Mouse (Mus musculus) brain, adult 2 months (tissue): ENCODE measurements at regions not wholly inside any gene's neighbourhood (a gene's known extent, or its start where the extent isn't known, plus 50 kb on each side); places are given as distances from the start of the nearest gene placed in this dataset.

Experiments
- DNase-seq: peaks from one replicate; pipeline ENCODE4 v3.0.0; 2011; ENCODE audit warnings: low read depth, low spot score

DNA sequence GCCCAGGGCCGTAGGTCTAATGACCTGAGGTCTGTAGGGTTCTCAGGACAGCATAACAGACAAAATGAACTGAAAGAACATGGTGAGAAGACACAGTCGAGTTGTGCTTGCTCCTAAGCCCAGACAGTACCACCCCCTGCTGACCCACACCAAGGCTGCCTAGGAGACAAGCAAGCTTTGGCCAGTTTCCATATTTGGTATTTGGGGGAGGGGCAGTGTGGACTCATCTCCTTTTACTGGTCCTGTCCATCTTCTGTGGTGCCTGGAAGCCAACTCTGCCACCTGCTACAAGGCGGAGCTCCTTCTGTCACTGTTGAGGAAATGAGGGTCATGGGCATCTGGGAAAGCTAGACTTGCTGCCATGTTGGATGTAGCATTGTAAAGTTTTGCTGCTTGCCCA, 68.9 kb downstream of the Tex29 start:
- no peak for DNase-seq

- DNase-seq: no peak
Measured at GRCm38 (mm10) chr8:11911639-11912450, 71.6 kb downstream of the Tex29 start.

DNA sequence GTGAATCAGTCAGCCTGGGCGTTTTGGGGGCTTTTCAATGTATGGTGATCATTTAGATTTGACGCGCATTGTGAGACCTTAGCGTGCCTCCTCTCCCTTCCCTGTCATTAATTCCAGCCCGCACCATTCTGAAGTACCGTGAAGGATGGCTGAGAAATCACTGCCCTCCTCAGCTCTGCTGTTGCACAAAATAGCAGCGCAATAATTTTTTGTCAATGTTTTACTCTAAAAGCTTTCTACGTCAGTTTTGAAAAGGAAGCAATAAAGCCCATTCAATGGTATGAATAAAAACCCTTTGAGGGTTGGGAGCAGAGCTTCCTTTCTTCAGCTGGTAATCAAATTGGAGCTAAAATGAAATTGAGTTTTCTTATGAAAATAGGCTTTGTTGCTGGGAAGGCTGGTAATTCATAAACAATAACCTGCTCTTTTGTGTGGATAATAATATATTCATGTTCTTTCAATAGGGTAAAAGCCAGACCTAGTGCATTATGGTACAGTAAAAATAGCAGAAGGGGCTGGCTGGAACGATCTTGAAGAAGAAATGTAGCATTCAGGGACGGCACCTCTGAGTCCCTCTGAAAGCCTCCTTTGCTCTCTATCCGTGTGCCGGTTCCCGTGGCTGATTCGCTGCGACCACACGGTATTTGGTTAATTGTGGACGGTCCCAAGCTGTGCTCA, 72.3 kb downstream of the Tex29 start:
- DNase-seq: no peak

DNA sequence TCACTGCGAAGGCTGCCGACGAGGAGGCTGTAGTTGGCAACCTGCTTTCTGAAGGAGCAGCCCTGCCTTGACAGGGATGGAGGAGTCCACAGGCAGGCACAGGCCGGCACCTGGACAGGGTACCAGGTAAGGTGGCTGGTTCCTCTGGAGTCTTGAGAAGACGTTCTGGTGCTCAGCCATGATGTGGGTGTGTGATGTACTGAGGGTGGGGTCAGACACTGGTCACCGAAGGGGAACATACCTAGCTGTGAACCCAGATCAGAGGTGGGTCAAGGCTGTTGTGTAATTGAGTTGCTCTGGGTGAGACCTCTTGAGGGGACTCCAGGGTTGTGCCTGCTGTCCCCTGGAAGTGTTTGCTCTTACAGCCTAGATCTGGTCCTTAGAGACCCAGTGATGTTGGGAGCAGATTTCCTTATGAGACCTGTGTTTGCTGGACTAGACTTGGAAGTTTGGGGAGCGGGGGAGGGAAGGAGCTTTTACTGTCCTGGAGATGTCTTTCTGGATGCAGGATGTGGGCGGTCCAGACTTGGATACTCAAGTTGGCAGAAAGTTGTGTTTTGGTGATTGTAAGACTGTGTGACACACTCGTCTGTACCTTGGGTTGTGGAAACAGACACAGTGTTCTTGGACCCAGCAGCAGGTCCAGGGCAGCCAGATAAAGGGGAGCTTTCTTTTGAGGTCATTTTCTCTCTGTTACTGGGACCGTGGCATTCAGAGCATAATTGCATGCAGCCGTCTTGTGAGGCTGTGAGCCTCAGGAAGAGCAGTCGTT, 73.0 kb downstream of the Tex29 start:
- DNase-seq: no peak

DNA sequence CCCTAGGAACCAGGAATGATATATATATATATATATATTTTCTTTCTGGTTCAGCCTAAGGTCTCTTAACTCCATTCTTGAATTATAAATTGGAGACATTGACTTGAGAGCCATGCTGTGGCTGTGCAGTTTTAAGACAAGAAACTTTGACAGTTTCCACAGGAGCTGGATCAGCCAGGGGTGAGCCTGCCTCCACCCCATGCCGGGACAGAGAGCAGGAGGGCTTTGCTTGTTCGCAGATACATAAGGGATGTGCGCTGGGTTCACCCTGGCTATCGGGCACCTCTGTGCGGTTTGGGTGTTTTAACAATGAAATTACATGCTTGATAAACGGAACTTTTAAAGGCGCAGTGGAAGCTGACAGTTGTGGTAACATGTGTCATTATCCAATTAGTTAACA, 73.9 kb downstream of the Tex29 start:
- DNase-seq: no peak

DNA sequence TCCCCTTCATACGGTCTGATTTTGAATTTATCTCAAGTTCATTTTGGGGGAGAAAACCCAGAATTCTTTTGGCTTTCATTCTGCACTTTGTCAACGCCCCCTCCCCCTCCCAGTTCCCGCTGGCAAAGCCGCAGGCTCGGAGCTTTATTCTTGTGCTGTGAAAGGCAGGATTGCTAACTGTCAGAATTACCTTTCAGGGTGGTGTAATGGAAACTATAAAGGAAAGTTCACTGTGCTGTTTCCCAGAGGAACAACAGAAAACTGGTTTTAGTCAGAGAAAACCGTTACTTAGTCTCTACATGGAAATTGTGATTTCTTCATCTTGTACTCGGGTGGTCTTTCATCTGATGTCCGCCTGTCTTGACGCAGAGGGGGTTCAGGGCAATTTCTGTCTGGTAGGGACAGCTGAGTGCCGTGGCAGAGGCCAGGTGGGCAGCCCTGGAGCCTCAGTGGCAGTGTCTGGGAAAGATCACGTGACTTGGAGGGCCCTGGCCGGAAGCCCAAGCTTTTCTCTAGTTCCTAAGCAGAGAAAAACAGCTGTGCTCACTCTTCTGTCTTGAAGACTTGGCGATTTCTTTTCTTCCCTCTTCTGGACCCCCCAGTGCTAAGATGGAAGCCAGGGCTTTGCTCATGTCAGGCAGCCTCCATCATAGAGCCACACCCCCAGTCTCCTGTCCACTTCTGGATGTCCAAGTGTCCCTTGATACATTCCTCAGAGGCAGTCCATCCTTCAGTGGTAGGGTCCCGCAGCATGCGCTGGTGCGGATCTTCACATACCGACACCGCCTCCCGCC, 74.6 kb downstream of the Tex29 start:
- DNase-seq: no peak

DNA sequence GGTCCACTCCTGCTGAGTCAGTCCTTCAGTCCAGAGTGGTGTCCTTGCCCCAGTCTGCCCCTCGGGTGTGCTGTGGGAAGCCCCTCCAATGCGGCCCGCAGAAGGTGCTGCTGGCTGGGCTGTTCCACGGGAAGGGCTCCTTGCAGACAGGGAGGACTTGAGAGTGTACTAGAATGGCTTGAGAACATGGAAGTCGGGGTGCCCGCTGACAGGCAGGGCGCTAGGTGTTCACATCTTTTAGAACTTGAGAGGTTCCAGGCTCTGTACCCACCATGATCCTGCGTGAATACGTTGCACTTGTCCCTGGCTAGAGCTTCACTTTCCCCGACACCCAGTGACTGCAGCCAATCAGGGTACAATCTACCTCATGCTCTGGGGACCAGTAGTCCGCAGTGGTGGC, 75.4 kb downstream of the Tex29 start:
- no peak for DNase-seq

DNA sequence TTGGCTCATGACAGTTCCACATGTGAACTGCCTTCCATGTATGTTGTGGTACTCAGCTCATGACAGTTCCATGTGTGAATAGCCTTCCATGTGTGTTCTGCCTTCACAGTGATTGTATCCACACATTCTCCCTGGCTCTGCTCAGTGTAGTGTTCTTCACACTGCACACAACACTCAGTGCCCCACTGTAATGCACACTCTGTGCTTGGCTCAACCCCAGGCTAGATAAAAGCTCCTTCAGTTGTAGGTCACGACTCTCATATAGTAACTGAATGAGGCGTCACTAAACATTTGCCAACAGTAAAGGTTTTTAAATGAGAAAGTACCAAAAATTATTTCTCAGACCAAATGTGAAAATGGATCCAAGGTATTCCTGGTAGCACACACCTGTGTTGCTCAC, 79.6 kb downstream of the Tex29 start:
- no peak for DNase-seq

DNA sequence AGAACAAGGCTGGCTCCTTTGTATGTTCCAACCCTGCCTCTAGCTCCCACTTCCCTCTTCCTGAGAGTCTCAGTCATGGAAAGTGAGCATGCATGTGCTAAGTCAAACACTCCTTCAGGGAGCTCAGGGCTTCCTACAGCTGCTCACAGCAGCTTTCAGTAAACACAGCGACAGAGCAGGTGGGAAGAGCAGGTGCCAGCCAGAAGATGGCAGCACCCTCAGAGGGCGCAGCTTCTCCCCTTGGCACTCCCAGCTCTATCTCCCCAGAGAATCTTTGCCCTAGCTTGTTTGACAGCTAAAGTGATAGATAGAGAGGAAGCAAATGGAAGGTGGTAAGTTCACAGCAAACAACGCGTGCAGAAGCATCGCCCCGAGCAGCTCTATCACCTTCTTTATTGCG, 82.8 kb downstream of the Tex29 start:
- DNase-seq: peak; percentile 31

- DNase-seq: peak; percentile 78
Measured at GRCm38 (mm10) chr8:11924165-11924564, 83.9 kb downstream of the Tex29 start.

DNA sequence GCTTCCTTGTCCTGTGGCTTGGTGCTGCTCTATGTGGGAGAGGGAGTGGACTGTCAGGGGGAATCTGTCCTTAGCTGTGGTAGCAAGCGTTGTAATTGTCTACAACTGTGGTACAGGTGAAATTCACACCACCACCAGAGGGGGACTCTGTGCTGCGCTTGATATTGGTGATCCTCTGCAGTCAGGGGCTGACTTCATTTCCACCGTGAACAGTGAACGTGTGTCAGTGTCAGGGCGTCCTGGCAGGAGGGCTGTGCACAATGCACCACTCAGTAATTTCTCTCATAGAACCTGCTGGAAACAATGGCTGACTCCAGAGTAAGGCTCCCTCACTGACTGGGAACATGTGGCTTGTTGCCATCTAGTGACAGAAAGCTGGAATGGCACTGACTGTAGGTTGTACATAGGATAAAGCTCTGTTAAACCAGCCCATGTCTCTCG, 102.6 kb downstream of the Tex29 start:
- peak; percentile 84 for DNase-seq

DNA sequence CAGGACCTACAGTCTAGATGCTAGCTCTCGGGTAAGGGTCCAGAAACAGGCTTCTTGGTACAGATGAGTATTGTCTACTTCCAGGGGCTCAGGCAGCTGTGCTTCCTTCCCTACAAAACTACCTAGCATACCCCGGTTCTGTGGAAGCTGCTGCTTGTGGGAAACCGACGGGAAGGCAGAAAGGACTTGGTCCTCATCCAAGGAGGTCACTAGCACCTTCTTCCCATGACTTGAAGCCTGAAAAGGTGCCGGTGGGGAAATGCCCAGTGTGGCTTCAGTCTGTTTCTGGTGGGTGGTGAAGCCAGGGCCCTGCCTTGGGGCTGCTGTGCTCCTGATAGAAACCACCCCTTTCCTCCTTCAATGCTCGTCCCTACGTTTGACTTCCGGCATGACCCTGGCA, 107.5 kb downstream of the Tex29 start:
- DNase-seq: no peak

GRCm38 (mm10) chr8:11956268-11956667, 116.0 kb downstream of the Tex29 start:
- no peak for DNase-seq

DNA sequence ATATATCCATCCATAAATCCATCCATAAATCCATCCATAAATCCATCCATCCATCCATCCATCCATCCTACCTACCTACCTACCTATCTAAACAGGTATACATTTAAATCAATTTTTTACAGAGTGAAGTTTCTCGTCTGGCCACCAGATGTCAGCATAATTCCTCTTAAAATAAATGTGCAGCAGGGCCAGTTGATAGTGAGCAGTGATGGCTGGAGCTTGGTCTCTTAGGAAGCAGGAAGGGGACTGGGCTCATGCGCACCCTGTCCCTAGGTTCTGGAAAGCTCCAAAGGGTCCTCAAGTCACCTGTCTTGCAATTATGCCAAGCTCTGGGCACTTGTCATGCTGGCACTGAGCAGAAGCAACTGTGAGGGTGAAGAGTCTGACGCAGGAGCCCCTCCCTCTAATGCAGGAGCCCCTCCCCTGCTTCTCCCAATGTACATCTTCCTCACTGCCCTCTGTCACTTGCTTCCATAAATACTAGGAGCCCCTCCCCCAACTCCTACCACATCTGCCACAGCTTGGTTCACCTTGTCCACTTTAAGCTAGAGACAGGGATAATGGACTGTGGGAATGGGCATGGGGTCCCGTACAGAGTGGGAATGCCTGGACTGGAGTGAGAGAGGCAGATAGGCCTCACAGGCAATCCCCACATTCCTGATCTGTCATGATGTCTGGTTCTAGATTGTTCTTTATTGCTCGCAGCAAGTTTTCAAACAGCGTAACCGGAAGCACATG, 116.9 kb downstream of the Tex29 start:
- peak; percentile 76 for DNase-seq

GRCm38 (mm10) chr8:11958176-11958575, 117.9 kb downstream of the Tex29 start:
- peak; percentile 42 for DNase-seq

GRCm38 (mm10) chr8:11959466-11959865, 119.2 kb downstream of the Tex29 start:
- DNase-seq: no peak

DNA sequence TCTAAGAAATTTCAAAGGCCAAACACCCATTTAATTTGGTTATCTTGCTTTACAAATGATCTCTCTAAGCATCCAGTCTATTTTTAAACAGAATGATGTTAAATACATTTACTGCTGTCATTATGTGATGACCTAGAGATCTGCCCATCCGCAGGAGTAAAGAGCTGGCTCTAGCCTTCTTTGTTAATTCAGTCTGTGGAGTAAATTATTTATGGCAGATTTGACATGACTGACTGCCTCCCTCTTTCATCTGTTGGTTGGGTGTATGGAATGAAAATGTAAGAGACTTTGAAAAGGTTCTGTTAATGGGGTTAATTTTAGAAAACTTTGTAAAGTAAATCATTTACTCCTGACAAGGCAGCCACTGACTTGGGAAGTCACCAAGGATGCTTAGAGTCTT, 123.3 kb downstream of the Tex29 start:
- no peak for DNase-seq

DNA sequence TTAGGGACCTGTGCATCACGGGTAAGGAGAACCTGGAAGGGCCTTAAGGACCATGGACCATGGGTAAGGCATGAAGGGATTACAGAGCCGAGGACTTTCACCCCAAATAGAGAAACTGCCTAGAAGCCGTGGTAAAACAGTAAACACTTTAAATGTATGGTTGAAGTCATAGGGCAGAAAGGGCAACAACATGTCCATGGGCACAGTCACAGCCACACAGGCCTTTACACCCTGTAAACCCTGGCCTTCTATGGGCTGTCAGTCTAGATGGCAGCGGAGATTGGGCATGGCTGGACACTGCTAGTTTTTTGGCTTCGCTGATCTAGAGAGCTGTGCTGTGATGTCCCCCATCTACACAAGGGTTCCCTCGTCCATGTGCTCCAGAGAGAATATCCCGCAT, 127.4 kb downstream of the Tex29 start:
- DNase-seq: no peak

- peak; percentile 63 for DNase-seq
Measured at GRCm38 (mm10) chr8:11970515-11970914, 130.2 kb downstream of the Tex29 start.

GRCm38 (mm10) chr8:11973436-11973835, 133.2 kb downstream of the Tex29 start:
- no peak for DNase-seq

GRCm38 (mm10) chr8:11977121-11977520, 136.8 kb downstream of the Tex29 start:
- DNase-seq: no peak
